Mouse (Mus musculus) naive thymus-derived CD4-positive, alpha-beta T cell, adult 2 months (primary cell): Measurements from ENCODE around the gene Sh3pxd2b.

Source experiments
- DNase-seq: peaks from one replicate; pipeline ENCODE4 v3.0.0-alpha.2; 2011; ENCODE audit warnings: low read depth

The Sh3pxd2b gene

GRCm38 (mm10) chr11:32373266-32374026 is 25.8 kb downstream of the Sh3pxd2b start:
- no peak for DNase-seq

- no peak for DNase-seq
Observed at GRCm38 (mm10) chr11:32374027-32374589, 26.5 kb downstream of the Sh3pxd2b start.

GRCm38 (mm10) chr11:32375104-32375535 is 27.5 kb downstream of the Sh3pxd2b start:
- DNase-seq: no peak

GRCm38 (mm10) chr11:32376086-32376485 is 28.5 kb downstream of the Sh3pxd2b start:
- no peak for DNase-seq

GRCm38 (mm10) chr11:32379910-32380309 is 32.3 kb downstream of the Sh3pxd2b start:
- DNase-seq: no peak

GRCm38 (mm10) chr11:32383341-32384134 is 35.9 kb downstream of the Sh3pxd2b start:
- no peak for DNase-seq

GRCm38 (mm10) chr11:32384135-32384801 is 36.6 kb downstream of the Sh3pxd2b start:
- DNase-seq: no peak

- DNase-seq: no peak
Observed at GRCm38 (mm10) chr11:32386043-32386442, 38.4 kb downstream of the Sh3pxd2b start.

GRCm38 (mm10) chr11:32388064-32388463 is 40.4 kb downstream of the Sh3pxd2b start:
- no peak for DNase-seq

GRCm38 (mm10) chr11:32393095-32393494 is 45.5 kb downstream of the Sh3pxd2b start:
- DNase-seq: no peak

- no peak for DNase-seq
Observed at GRCm38 (mm10) chr11:32395791-32396190, 48.2 kb downstream of the Sh3pxd2b start.

GRCm38 (mm10) chr11:32398446-32398845 is 50.8 kb downstream of the Sh3pxd2b start:
- DNase-seq: no peak

GRCm38 (mm10) chr11:32399261-32399660 is 51.6 kb downstream of the Sh3pxd2b start:
- DNase-seq: no peak

GRCm38 (mm10) chr11:32402712-32403111 is 55.1 kb downstream of the Sh3pxd2b start:
- no peak for DNase-seq

- no peak for DNase-seq
Observed at GRCm38 (mm10) chr11:32404708-32405107, 57.1 kb downstream of the Sh3pxd2b start.

GRCm38 (mm10) chr11:32407863-32408262 is 60.2 kb downstream of the Sh3pxd2b start:
- no peak for DNase-seq

- no peak for DNase-seq
Observed at GRCm38 (mm10) chr11:32409052-32409451, 61.4 kb downstream of the Sh3pxd2b start.

GRCm38 (mm10) chr11:32409823-32410562 is 62.4 kb downstream of the Sh3pxd2b start:
- no peak for DNase-seq

GRCm38 (mm10) chr11:32420001-32420400 is 72.4 kb downstream of the Sh3pxd2b start:
- DNase-seq: no peak

- DNase-seq: no peak
Observed at GRCm38 (mm10) chr11:32423311-32423710, 75.7 kb downstream of the Sh3pxd2b start.

GRCm38 (mm10) chr11:32424600-32424999 is 77.0 kb downstream of the Sh3pxd2b start:
- DNase-seq: no peak
